Mouse (Mus musculus): Measurements from ENCODE around the gene Scgb3a1.

The Scgb3a1 gene

GRCm38 (mm10) chr11:49663310-49663709, at the start of gene Scgb3a1:
Scgb3a1 (plus strand) TSS chr11:49663610.
- DNase-seq (ENCODE audit: low read depth, low spot score) = no peak

- no peak for DNase-seq (ENCODE audit: low read depth, low spot score)
These were observed 47.3 kb upstream of the Scgb3a1 start for GRCm38 (mm10) chr11:49615856-49616725.

DNA sequence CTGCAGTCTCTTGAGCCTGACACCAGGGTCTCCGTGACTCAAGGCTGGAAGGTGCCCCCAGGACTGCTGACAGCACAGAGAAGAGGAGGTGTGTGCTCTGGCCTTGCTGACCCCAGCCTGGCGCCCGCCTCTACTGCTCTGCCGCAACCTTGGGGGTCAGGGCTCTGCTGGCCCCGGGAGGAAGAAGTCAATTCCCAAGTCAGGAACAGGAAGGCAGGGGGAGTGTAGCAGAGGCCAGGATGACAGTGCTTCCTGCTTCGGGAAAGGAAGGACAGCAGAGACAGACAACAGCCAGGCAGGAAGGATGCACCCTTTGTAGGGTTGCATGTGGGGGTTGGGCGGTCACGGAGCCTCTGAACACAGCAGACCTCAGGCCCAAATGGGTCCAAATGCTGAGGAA, 44.9 kb upstream of the Scgb3a1 start:
- no peak for DNase-seq (ENCODE audit: low read depth, low spot score)

- no peak for DNase-seq (ENCODE audit: low read depth, low spot score)
These were observed 41.5 kb upstream of the Scgb3a1 start for GRCm38 (mm10) chr11:49621953-49622352.

GRCm38 (mm10) chr11:49624156-49624555, 39.3 kb upstream of the Scgb3a1 start:
- no peak for DNase-seq (ENCODE audit: low read depth, low spot score)

GRCm38 (mm10) chr11:49625863-49626262, 37.5 kb upstream of the Scgb3a1 start:
- no peak for DNase-seq (ENCODE audit: low read depth, low spot score)

GRCm38 (mm10) chr11:49626748-49627147, 36.7 kb upstream of the Scgb3a1 start:
- DNase-seq (ENCODE audit: low read depth, low spot score) = no peak

- no peak for DNase-seq (ENCODE audit: low read depth, low spot score)
These were observed 32.3 kb upstream of the Scgb3a1 start for GRCm38 (mm10) chr11:49631154-49631553.

GRCm38 (mm10) chr11:49632256-49632655, 31.2 kb upstream of the Scgb3a1 start:
- DNase-seq (ENCODE audit: low read depth, low spot score) = no peak

DNA sequence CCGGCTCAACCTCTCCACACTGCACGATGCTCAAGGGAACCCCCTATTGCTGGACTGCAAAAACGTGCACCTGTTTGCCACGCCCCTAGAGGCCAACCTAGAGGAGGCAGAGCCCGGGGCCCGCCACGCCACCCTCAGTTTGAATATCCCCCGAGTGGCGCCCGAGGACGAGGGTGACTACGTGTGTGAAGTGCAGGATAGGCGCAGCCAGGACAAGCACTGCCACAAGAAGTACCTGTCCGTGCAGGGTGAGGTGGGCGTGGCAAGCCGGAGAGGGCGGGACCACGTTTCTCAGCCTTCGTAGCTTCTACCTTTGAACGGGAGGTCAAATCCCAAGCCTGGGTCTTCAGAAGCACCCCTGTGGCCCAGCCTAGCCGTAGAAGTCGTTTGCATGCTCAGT, 29.3 kb upstream of the Scgb3a1 start:
- DNase-seq (ENCODE audit: low read depth, low spot score) = no peak

DNA sequence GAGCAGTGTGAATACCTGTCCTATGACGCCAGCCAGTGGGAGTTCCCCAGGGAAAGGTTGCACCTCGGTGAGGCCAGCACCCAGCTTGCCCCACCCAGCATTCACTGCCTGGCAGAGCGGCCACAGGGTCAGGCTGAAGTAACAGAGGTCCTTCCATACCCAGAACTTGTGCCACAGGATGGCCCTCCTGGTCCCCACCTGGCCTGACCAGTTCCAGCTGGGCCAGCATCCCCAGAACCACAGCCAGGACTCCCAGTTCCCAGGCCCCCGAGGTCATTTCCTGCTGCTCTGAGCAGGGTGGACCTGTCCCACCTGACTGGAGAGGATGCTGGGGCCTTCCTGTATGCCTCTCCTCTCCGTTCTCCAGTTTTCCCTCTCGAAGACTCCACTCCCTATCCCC, 27.7 kb upstream of the Scgb3a1 start:
- DNase-seq (ENCODE audit: low read depth, low spot score) = no peak

DNA sequence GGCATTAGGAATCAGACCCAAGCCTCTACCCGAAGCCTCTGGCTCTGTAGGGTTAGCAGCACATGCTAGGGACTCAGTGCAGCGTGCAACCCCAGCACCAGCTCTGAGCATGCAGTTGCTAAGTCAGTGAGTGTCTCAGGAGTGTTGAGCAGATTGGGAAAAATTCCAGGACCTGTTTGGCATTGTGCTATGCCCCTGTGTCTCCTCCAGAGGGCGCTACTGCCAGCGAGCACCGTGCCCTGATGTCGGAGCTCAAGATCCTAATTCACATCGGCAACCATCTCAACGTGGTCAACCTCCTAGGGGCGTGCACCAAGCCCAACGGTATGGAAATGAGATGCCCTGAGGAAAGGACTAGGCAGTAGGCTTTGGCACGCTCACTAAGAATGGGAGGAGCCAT, 27.0 kb upstream of the Scgb3a1 start:
- DNase-seq (ENCODE audit: low read depth, low spot score) = peak; percentile 31

- no peak for DNase-seq (ENCODE audit: low read depth, low spot score)
These were observed 17.7 kb upstream of the Scgb3a1 start for GRCm38 (mm10) chr11:49645677-49646076.

- DNase-seq (ENCODE audit: low read depth, low spot score) = peak; percentile 67
These were observed 13.1 kb upstream of the Scgb3a1 start for GRCm38 (mm10) chr11:49650113-49650993.

- no peak for DNase-seq (ENCODE audit: low read depth, low spot score)
These were observed 12.2 kb upstream of the Scgb3a1 start for GRCm38 (mm10) chr11:49650994-49651761.

DNA sequence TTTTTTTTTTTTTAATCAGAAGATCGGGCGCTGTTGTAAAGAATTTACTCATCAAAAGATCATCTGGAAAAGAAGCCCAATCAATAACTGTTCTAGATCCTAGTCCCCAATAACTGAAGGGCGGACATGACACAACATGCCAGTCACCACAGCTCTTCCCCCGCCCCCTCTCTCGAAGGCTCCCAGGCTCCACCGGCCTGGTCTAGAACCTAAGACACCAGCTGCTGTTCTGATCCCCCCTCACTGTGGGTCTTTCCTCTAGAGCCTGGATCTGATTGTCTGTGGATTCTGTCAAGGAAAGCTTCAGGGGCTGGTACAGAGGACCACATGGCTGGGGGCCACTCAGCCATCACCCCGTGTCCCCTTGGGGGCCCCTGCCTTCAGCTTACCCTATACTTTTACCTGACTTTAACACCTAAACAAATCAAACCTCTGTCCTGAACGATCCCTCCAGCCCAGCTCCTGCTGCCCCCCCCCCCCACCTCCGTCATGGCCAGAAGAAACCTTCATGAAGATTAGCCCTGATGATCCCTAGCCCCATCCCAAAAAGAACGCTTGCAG, 11.6 kb upstream of the Scgb3a1 start:
- DNase-seq (ENCODE audit: low read depth, low spot score) = no peak

- peak; percentile 84 for DNase-seq (ENCODE audit: low read depth, low spot score)
These were observed 10.9 kb upstream of the Scgb3a1 start for GRCm38 (mm10) chr11:49652401-49653078.

DNA sequence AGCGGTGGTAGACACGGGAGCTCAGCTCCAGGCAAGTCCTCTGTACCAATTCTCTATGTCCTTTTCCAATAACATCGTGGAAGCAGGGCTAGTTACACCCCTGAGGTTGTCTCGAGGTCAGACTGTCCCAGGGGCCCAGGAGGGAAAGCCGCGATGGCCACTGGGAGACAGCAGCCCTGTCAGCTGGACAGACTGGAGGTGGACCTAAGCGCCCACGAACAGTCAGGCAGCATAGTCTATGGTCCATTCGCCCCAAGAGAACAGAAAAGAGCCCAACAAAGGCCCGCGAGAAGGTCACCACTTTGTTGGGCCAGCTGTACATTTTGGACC, 10.4 kb upstream of the Scgb3a1 start:
- DNase-seq (ENCODE audit: low read depth, low spot score) = no peak

DNA sequence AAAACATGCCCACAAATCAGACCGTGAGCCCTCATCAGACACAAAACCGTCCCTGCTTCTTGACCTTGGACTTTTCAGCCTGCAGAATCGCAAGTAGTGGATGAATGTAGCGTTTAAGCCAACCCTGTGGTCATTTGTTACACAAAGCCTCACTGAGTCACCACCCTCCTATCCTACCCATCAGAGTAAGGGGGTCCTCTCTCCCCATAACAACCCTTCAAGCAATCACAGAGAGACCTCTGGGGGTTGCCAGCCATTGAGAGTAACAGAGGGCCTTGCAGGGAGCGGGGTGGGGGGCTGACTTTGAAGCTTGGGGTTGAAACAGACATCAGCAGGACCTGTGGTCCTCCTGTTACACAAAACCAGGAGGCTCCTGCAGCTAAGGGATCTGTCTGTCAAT, 8.8 kb upstream of the Scgb3a1 start:
- DNase-seq (ENCODE audit: low read depth, low spot score) = no peak

- DNase-seq (ENCODE audit: low read depth, low spot score) = no peak
These were observed 7.9 kb upstream of the Scgb3a1 start for GRCm38 (mm10) chr11:49655501-49655900.

- no peak for DNase-seq (ENCODE audit: low read depth, low spot score)
These were observed 5.3 kb upstream of the Scgb3a1 start for GRCm38 (mm10) chr11:49658065-49658464.

Data from mesoderm, embryonic 11.5 days (tissue).